Mouse (Mus musculus): ENCODE measurements around the gene Inpp4a.

DNA sequence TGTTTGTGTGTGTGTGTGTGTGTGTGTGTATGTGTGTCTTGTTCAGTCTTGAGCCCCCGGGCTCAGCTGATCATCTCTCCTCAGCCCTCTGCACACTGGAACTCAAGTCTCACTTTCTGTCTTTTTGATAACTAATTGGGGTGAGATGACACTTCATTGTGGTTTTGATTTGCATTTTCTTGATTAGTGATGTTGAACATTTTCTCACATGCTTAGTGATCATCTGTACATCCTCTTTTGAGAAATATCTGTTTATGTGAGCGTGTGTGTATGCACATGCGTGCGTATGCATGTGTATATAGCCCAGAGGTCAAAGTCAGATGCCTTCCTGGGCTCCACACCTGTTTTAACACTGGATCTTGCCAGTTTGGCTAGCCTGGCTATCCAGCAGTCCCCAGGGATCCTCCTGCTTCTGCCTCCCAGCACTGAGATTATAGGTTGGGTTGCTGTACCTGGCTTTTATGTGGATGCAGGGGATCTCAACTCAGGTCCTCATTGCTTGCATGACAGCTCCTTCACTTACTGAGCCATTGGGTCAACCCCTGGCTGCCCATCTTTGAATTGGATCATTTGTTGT lies 10.4 kb downstream of the Inpp4a start:
- TF ChIP-seq POLR2A (IDR thresholded peaks at IDR 0.05; ENCODE audit: low read depth, low read length) (no peak), CTCF (IDR thresholded peaks at IDR 0.05; ENCODE audit: borderline replicate concordance, insufficient read depth, low read length) (no peak)

Data from embryonic fibroblast, embryonic 13.5 days (primary cell).